Mouse (Mus musculus) heart, postnatal 0 days (tissue): ENCODE data around the gene Gm9936. TPM values are rescaled to one million over a fixed set of nuclear protein-coding genes. Genes with fewer than 3 reads are reported as not detected.

Experiments used
- ATAC-seq: fragments of 200-750 bp; cut with Nextera tagmentation; 2 replicates; pipeline ENCODE4 v1.8.0; 2017; ENCODE audit warnings: low read depth, moderate number of reproducible peaks, moderate library complexity; ENCODE audit not compliant: insufficient read depth
- DNase-seq: peaks from one replicate; pipeline ENCODE4 v3.0.0-alpha.2; 2016; ENCODE audit warnings: low spot score
- H3K27ac ChIP-seq: fragments of 300-500 bp; sonication (generic); 2 replicates; pipeline ENCODE4 v1.5.1; 2014; ENCODE audit warnings: low read depth, mild to moderate bottlenecking
- H3K27me3 ChIP-seq: fragments of 300-500 bp; sonication (generic); 2 replicates; pipeline ENCODE4 v1.6.1; 2014; ENCODE audit warnings: low read length, mixed read lengths; ENCODE audit not compliant: control insufficient read depth, insufficient read depth
- H3K36me3 ChIP-seq: fragments of 300-500 bp; sonication (generic); replicated peaks from 2 replicates; pipeline ENCODE4 v1.6.1; 2014; ENCODE audit warnings: low read length, mixed read lengths; ENCODE audit not compliant: control insufficient read depth, insufficient read depth
- H3K4me1 ChIP-seq: fragments of 300-500 bp; sonication (generic); 2 replicates; pipeline ENCODE4 v1.6.1; 2014; ENCODE audit warnings: antibody characterized with exemption; ENCODE audit not compliant: control insufficient read depth, insufficient read depth
- H3K4me2 ChIP-seq: fragments of 300-500 bp; sonication (generic); 2 replicates; pipeline ENCODE4 v1.6.1; 2014; ENCODE audit warnings: low read depth, mild to moderate bottlenecking, low read length, moderate library complexity
- H3K4me3 ChIP-seq: fragments of 300-500 bp; sonication (generic); 2 replicates; pipeline ENCODE4 v1.5.1; 2014; ENCODE audit warnings: low read depth, low read length
- H3K9ac ChIP-seq: fragments of 300-500 bp; sonication (generic); replicated peaks from 2 replicates; pipeline ENCODE4 v1.6.1; 2014; ENCODE audit warnings: low read depth, low read length, mixed read lengths
- H3K9me3 ChIP-seq: fragments of 300-500 bp; sonication (generic); replicated peaks from 2 replicates; pipeline ENCODE4 v1.6.1; 2016; ENCODE audit warnings: low read length; ENCODE audit not compliant: control insufficient read depth
- CTCF ChIP-seq: IDR thresholded peaks from 2 replicates; pipeline ENCODE4 v1.5.1; 2016; ENCODE audit warnings: antibody characterized with exemption, control low read depth, low read depth
- EP300 ChIP-seq: IDR thresholded peaks from 2 replicates; pipeline ENCODE4 v1.6.1; 2016; ENCODE audit warnings: antibody characterized with exemption, low read depth
- WGBS: fragments of 180-500 bp; shearing (Covaris S2); extraction: QIAGEN DNeasy Blood & Tissue Kit; methylation state at CpG from one replicate; pipeline ENCODE4 v1.1.7; 2014; 5-methylcytosine and 5-hydroxymethylcytosine counted together
- polyA plus RNA-seq: library from polyadenylated mRNA; unstranded; fragments of >200 nt; fragmentation: Nextera tagmentation; extraction: Ambion mirVana; gene quantifications from 2 replicates; pipeline ENCODE4 v1.2.1, GENCODE M21; 2015
- total RNA-seq: library from RNA; depleted of rRNA; stranded (reverse); fragments of >200 nt; gene quantifications from 2 replicates; pipeline ENCODE4 v1.2.3, GENCODE M21; 2014; ENCODE audit warnings: low replicate concordance

Gene Gm9936
- total and polyA plus RNA-seq, 2 experiments from 2014 or later = not detected

DNA sequence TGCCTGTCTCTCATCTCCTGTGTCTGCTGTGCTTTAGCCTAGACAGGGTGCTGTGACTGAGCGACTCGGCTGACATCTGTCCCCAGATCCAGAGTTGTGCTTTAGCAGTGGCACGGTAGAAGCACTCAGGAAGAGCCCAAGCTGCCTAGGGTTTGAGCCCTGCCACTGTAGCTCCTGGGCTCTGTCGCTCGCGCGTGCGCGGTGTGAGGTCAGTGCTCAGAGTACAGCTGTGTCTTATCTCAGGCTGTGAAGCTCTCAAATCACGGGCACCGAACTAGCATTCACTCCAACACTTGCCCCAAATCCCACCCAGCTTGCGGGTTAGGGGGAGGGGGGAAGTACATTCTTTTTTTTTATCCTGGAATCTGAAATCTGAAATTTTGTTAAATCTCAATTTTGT is 21.6 kb downstream of the Gm9936 start:
- DNase-seq (no peak), ATAC-seq (no peak)
- Histone ChIP-seq H3K9me3 (no peaks in the 10 kb centered on the region), H3K27me3 (no peaks in the 10 kb centered on the region), H3K4me3 (no peak overlapping the region), H3K9ac (no peak overlapping the region), H3K4me1 (no peaks in the 10 kb centered on the region), H3K4me2 (no peak overlapping the region), H3K36me3 (no peaks in the 10 kb centered on the region), H3K27ac (no peak overlapping the region)
- 26% methylated on average over 12 of the region's 12 CpGs for WGBS
- TF ChIP-seq CTCF = no peak
- no peak for TF ChIP-seq EP300

DNA sequence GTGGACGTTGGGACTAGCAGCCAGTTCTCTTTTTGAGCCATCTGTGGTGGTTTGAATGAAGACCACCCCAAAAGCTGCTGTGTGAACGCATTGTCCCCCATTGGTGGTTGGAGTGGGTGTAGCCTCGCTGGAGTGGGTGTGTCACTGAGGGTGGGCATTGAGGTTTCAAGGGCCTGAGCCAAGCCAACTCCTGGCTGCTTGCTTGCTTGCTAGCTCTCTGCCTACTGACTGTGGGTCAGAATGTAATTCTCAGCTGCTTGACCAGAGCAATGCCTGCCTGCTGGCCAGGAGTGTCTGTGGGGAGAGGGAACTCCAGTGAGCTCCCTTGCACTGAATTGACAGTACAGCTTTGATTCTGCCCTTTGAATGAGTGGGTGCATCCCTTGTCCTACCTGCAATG is 28.7 kb downstream of the Gm9936 start:
- no peak for TF ChIP-seq CTCF
- TF ChIP-seq EP300 = no peak
- WGBS = 53% methylated on average over 3 of the region's 3 CpGs
- no peak overlapping the region for H3K4me2 ChIP-seq
- H3K4me1 ChIP-seq = peaks cover 8% of the 10 kb centered on the region; the same call in 1 of the 2 replicates
- no peak overlapping the region for H3K9ac ChIP-seq
- no peak overlapping the region for H3K4me3 ChIP-seq
- no peaks in the 10 kb centered on the region for H3K9me3 ChIP-seq
- ATAC-seq = no peak
- no peaks in the 10 kb centered on the region for H3K36me3 ChIP-seq
- H3K27me3 ChIP-seq = no peaks in the 10 kb centered on the region
- DNase-seq = no peak
- H3K27ac ChIP-seq = no peak overlapping the region

DNA sequence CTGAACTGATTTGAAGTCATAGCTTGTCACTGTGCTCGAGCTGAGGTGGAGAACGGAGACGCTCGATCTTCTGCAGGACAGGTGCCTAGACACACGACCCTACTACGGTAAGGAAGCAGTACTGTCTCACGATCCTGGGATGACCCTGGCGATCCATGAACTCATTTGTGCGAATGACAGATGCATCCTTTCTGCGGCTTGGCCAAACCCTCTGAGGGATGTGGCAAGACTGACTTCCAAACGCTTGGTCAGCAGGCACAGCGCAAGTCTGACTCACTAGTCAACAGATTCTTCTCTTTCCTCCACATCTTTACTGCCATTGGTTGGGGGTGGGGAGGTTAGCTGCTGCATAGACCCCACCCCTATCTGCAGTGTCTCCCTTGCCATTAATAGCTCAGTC is 31.1 kb downstream of the Gm9936 start:
- no peaks in the 10 kb centered on the region for H3K36me3 ChIP-seq
- H3K4me2 ChIP-seq = no peak overlapping the region
- no peaks in the 10 kb centered on the region for H3K9me3 ChIP-seq
- TF ChIP-seq CTCF (no peak), EP300 (no peak)
- no peaks in the 10 kb centered on the region for H3K27me3 ChIP-seq
- H3K27ac ChIP-seq = no peak overlapping the region
- 77% methylated on average over 12 of the region's 12 CpGs for WGBS
- ATAC-seq (no peak), DNase-seq (no peak)
- H3K9ac ChIP-seq = no peak overlapping the region
- no peak overlapping the region for H3K4me3 ChIP-seq
- peaks cover 8% of the 10 kb centered on the region; the same call in 1 of the 2 replicates for H3K4me1 ChIP-seq

DNA sequence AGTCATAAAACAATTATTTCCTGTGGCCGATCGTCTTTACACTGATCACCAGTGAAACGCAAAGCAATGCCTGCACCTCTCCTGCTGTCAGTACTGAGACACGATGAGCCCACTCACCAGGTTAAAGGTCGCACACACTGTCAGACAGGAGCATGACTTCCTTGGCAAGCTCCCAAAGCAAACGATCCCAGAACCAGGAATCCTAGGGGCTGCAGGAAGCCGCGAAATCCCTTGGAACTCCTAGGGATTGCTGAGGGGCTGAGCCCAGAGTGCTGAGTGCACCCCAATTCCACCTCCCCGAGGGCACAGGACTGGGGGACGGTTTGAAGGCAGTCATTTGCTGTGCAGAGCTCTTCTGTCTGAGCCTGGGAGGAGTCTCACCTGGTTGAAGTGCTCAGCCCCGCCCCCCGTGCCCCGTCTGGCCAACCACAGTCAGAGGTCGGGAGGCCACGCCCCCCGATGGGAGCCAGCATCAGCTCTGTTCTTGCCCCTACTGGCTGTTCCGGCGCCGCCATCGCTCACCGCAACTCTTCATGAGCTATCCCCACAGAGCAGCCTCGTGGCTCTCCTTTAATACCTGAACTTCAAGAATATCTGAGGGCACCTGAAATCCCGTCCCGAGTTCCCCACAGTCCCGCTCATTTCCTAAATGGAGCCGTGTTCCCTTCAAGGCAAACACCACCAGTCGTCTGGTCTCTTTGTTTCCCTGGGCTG is 32.3 kb downstream of the Gm9936 start:
- Histone ChIP-seq H3K4me2 (peak overlapping the region; percentile 58), H3K27me3 (no peaks in the 10 kb centered on the region), H3K4me3 (peak overlapping the region; percentile 24), H3K9me3 (0 out of 2 replicates have a peak, but pooled peaks cover 4% of the 10 kb centered on the region), H3K36me3 (0 out of 2 replicates have a peak, but pooled peaks cover 3% of the 10 kb centered on the region), H3K27ac (no peak overlapping the region), H3K4me1 (peaks cover 8% of the 10 kb centered on the region; the same call in 1 of the 2 replicates), H3K9ac (no peak overlapping the region)
- TF ChIP-seq CTCF = no peak
- TF ChIP-seq EP300 = no peak
- 7% methylated on average over 26 of the region's 27 CpGs for WGBS
- DNase-seq = peak; percentile 38
- ATAC-seq = peak; percentile 84

DNA sequence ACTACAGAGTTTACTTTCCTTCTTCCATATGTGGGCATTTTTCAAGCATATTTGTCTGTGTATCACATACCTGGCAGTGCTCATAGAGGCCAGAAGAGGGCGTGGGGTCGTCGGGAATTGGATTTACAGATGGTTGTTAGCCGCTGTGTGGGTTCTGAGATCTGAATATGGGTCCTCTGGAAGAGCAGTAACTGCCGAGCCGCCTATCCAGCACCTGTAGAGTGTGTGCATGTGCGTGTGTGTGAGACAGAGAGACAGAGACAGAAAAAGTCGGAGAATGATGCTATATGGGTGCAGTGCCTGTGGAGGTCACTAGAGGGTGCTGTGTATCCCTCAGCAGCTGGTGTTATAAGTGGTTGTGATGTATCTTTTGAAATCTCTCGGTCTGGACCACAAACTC is 34.3 kb downstream of the Gm9936 start:
- WGBS = 18% methylated on average over 9 of the region's 9 CpGs
- ATAC-seq (no peak), DNase-seq (peak; percentile 21)
- TF ChIP-seq EP300 (no peak), CTCF (peak; percentile 54)
- Histone ChIP-seq H3K4me1 (peaks cover 8% of the 10 kb centered on the region; the same call in 1 of the 2 replicates), H3K4me3 (0 out of 2 replicates have a peak overlapping the region, but pooled peaks have one; percentile 0), H3K27me3 (no peaks in the 10 kb centered on the region), H3K9me3 (0 out of 2 replicates have a peak, but pooled peaks cover 4% of the 10 kb centered on the region), H3K27ac (no peak overlapping the region), H3K4me2 (peak overlapping the region; percentile 15; the same call in 1 of the 2 replicates), H3K9ac (no peak overlapping the region), H3K36me3 (0 out of 2 replicates have a peak, but pooled peaks cover 3% of the 10 kb centered on the region)
